Mouse (Mus musculus) myocyte (in vitro differentiated cells): ENCODE data around the gene Wwox. TPM values are rescaled to one million over a fixed set of nuclear protein-coding genes. Genes with fewer than 3 reads are reported as not detected.

Experiments
- H3K27me3 ChIP-seq: one replicate; pipeline ENCODE4 v1.6.1; 2011; ENCODE audit not compliant: control insufficient read depth, insufficient read depth, insufficient read length
- H3K36me3 ChIP-seq: one replicate; pipeline ENCODE4 v1.6.1; 2011; ENCODE audit not compliant: control insufficient read depth, insufficient read depth
- H3K4me2 ChIP-seq: one replicate; pipeline ENCODE4 v1.6.1; 2011; ENCODE audit warnings: low read depth, control low read depth
- H3K4me3 ChIP-seq: one replicate; pipeline ENCODE4 v1.5.1; 2011; ENCODE audit warnings: mild to moderate bottlenecking, control low read depth, moderate library complexity
- H3K79me2 ChIP-seq: one replicate; pipeline ENCODE4 v1.6.1; 2011; ENCODE audit not compliant: control insufficient read depth, insufficient read depth
- H3ac ChIP-seq: one replicate; pipeline ENCODE4 v1.6.1; 2011; ENCODE audit not compliant: control insufficient read depth, insufficient read length
- CEBPB ChIP-seq: IDR thresholded peaks from 2 replicates; pipeline ENCODE4 v1.6.1; 2011; ENCODE audit warnings: mild to moderate bottlenecking, moderate library complexity; ENCODE audit not compliant: poor library complexity, insufficient read depth, severe bottlenecking
- E2F4 ChIP-seq: IDR thresholded peaks from one replicate; pipeline ENCODE4 v1.6.1; 2011; ENCODE audit warnings: mild to moderate bottlenecking, control low read depth, moderate library complexity; ENCODE audit not compliant: insufficient read depth
- MAX ChIP-seq: IDR thresholded peaks from one replicate; pipeline ENCODE4 v1.6.1; 2011; ENCODE audit warnings: low read depth, mild to moderate bottlenecking, control low read depth
- MYOD1 ChIP-seq, 3 experiments: IDR thresholded peaks; one replicate each; pipeline ENCODE4 v1.6.1; 2011; ENCODE audit warnings: control low read depth in 2 of 3, low read depth in 2 of 3, mild to moderate bottlenecking in 2 of 3, moderate library complexity in 1 of 3; ENCODE audit not compliant: insufficient read length in 2 of 3, control insufficient read depth in 1 of 3
- MYOG ChIP-seq, 3 experiments: IDR thresholded peaks; one replicate each; pipeline ENCODE4 v1.6.1; 2011; ENCODE audit warnings: control low read depth in 2 of 3, low read depth in 2 of 3, mild to moderate bottlenecking in 2 of 3; ENCODE audit not compliant: insufficient read length in 2 of 3, control insufficient read depth in 1 of 3, insufficient read depth in 1 of 3
- POLR2A ChIP-seq: IDR thresholded peaks from one replicate; pipeline ENCODE4 v1.6.1; 2011; ENCODE audit warnings: low read depth, mild to moderate bottlenecking, control low read depth, moderate library complexity; ENCODE audit not compliant: insufficient read length
- POLR2AphosphoS2 ChIP-seq: IDR thresholded peaks from one replicate; pipeline ENCODE4 v1.6.1; 2011; ENCODE audit warnings: low read depth, control low read depth; ENCODE audit not compliant: insufficient read length
- REST ChIP-seq: IDR thresholded peaks from one replicate; pipeline ENCODE4 v1.6.1; 2011; ENCODE audit warnings: mild to moderate bottlenecking, control low read depth, moderate library complexity; ENCODE audit not compliant: insufficient read depth, insufficient read length
- SRF ChIP-seq: IDR thresholded peaks from one replicate; pipeline ENCODE4 v1.6.1; 2011; ENCODE audit warnings: low read depth; ENCODE audit not compliant: control insufficient read depth, insufficient read length
- TCF12 ChIP-seq: IDR thresholded peaks from one replicate; pipeline ENCODE4 v1.6.1; 2011; ENCODE audit warnings: mild to moderate bottlenecking, control low read depth; ENCODE audit not compliant: poor library complexity, insufficient read depth, severe bottlenecking
- TCF3 ChIP-seq: IDR thresholded peaks from one replicate; pipeline ENCODE4 v1.6.1; 2011; ENCODE audit warnings: low read depth, control low read depth; ENCODE audit not compliant: insufficient read length
- USF1 ChIP-seq: IDR thresholded peaks from one replicate; pipeline ENCODE4 v1.6.1; 2011; ENCODE audit warnings: low read depth, mild to moderate bottlenecking, control low read depth, moderate library complexity
- polyA plus RNA-seq: library from polyadenylated mRNA; unstranded; fragments of >200 nt; fragmentation: generic; extraction: Trizol; gene quantifications from one replicate; pipeline ENCODE4 v1.2.1, GENCODE M21; 2012; ENCODE audit warnings: missing spikeins

Gene Wwox
- polyA plus RNA-seq, 1 experiment, result 8.6 TPM

GRCm38 (mm10) chr8:114682166-114682565 lies 242.7 kb downstream of the Wwox start:
- Histone ChIP-seq H3K27me3 (no peaks in the 10 kb centered on the region), H3K79me2 (no peaks in the 10 kb centered on the region), H3K36me3 (no peaks in the 10 kb centered on the region), H3K4me3 (no peak overlapping the region), H3K4me2 (no peak overlapping the region), H3ac (no peak overlapping the region)
- TF ChIP-seq SRF, result no peak
- no peak for TF ChIP-seq CEBPB
- TF ChIP-seq REST, result no peak
- TF ChIP-seq MAX, result no peak
- no peak for TF ChIP-seq POLR2AphosphoS2
- TF ChIP-seq USF1, result no peak
- TF ChIP-seq POLR2A, result no peak
- no peak for TF ChIP-seq TCF3
- no peak for TF ChIP-seq MYOG (IDR thresholded peaks at IDR 0.05; ENCODE audit: control insufficient read depth in 1 of 3, insufficient read depth in 1 of 3, insufficient read length in 2 of 3, low read depth in 2 of 3)
- no peak for TF ChIP-seq E2F4
- no peak for TF ChIP-seq TCF12
- TF ChIP-seq MYOD1 (IDR thresholded peaks at IDR 0.05; ENCODE audit: control insufficient read depth in 1 of 3, insufficient read length in 2 of 3, low read depth in 2 of 3), result no peak

- H3K4me3 ChIP-seq, result no peak overlapping the region
- TF ChIP-seq E2F4, result no peak
- TF ChIP-seq SRF, result no peak
- no peak for TF ChIP-seq MYOG (IDR thresholded peaks at IDR 0.05; ENCODE audit: control insufficient read depth in 1 of 3, insufficient read depth in 1 of 3, insufficient read length in 2 of 3, low read depth in 2 of 3)
- no peak for TF ChIP-seq TCF12
- no peak for TF ChIP-seq USF1
- TF ChIP-seq REST, result no peak
- no peak for TF ChIP-seq POLR2AphosphoS2
Measured at GRCm38 (mm10) chr8:114684046-114684702, 244.7 kb downstream of the Wwox start.

GRCm38 (mm10) chr8:114686462-114686861 lies 247.0 kb downstream of the Wwox start:
- Histone ChIP-seq H3K27me3 (no peaks in the 10 kb centered on the region), H3K4me2 (no peak overlapping the region), H3K4me3 (no peak overlapping the region), H3K79me2 (no peaks in the 10 kb centered on the region), H3K36me3 (no peaks in the 10 kb centered on the region), H3ac (no peak overlapping the region)
- TF ChIP-seq USF1 (no peak), MYOG (IDR thresholded peaks at IDR 0.05; ENCODE audit: control insufficient read depth in 1 of 3, insufficient read depth in 1 of 3, insufficient read length in 2 of 3, low read depth in 2 of 3) (no peak), CEBPB (no peak), POLR2AphosphoS2 (no peak), MAX (no peak), E2F4 (no peak), MYOD1 (IDR thresholded peaks at IDR 0.05; ENCODE audit: control insufficient read depth in 1 of 3, insufficient read length in 2 of 3, low read depth in 2 of 3) (no peak), TCF3 (no peak), TCF12 (no peak), POLR2A (no peak), SRF (no peak)

More at GRCm38 (mm10) chr8:114684046-114684702, 244.7 kb downstream of the Wwox start:
- Histone ChIP-seq H3K79me2 (no peaks in the 10 kb centered on the region), H3K36me3 (no peaks in the 10 kb centered on the region), H3K4me2 (no peak overlapping the region), H3ac (no peak overlapping the region), H3K27me3 (no peaks in the 10 kb centered on the region)

- H3K4me3 ChIP-seq, result no peak overlapping the region
- H3K27me3 ChIP-seq, result no peaks in the 10 kb centered on the region
- H3K4me2 ChIP-seq, result no peak overlapping the region
- no peaks in the 10 kb centered on the region for H3K36me3 ChIP-seq
- no peak overlapping the region for H3ac ChIP-seq
- no peak for TF ChIP-seq MYOG (IDR thresholded peaks at IDR 0.05; ENCODE audit: control insufficient read depth in 1 of 3, insufficient read depth in 1 of 3, insufficient read length in 2 of 3, low read depth in 2 of 3)
- TF ChIP-seq CEBPB, result no peak
- TF ChIP-seq POLR2A, result no peak
- no peak for TF ChIP-seq TCF3
- no peak for TF ChIP-seq USF1
- no peak for TF ChIP-seq MYOD1 (IDR thresholded peaks at IDR 0.05; ENCODE audit: control insufficient read depth in 1 of 3, insufficient read length in 2 of 3, low read depth in 2 of 3)
- no peak for TF ChIP-seq TCF12
- TF ChIP-seq REST, result no peak
- TF ChIP-seq SRF, result no peak
- TF ChIP-seq MAX, result no peak
- TF ChIP-seq POLR2AphosphoS2, result no peak
- TF ChIP-seq E2F4, result no peak
- no peaks in the 10 kb centered on the region for H3K79me2 ChIP-seq
Measured at GRCm38 (mm10) chr8:114688732-114689131, 249.3 kb downstream of the Wwox start.

- Histone ChIP-seq H3K4me3 (no peak overlapping the region), H3K79me2 (no peaks in the 10 kb centered on the region)
- TF ChIP-seq POLR2A, result no peak
- TF ChIP-seq POLR2AphosphoS2, result no peak
- no peak for TF ChIP-seq TCF12
- TF ChIP-seq USF1, result no peak
- TF ChIP-seq MYOG (IDR thresholded peaks at IDR 0.05; ENCODE audit: control insufficient read depth in 1 of 3, insufficient read depth in 1 of 3, insufficient read length in 2 of 3, low read depth in 2 of 3), result no peak
- TF ChIP-seq MYOD1 (IDR thresholded peaks at IDR 0.05; ENCODE audit: control insufficient read depth in 1 of 3, insufficient read length in 2 of 3, low read depth in 2 of 3), result no peak
- no peak for TF ChIP-seq E2F4
- no peak for TF ChIP-seq MAX
- no peak for TF ChIP-seq CEBPB
Measured at GRCm38 (mm10) chr8:114694566-114695198, 255.2 kb downstream of the Wwox start.

More at GRCm38 (mm10) chr8:114694566-114695198, 255.2 kb downstream of the Wwox start:
- no peak overlapping the region for H3ac ChIP-seq
- H3K27me3 ChIP-seq, result no peaks in the 10 kb centered on the region
- no peak overlapping the region for H3K4me2 ChIP-seq
- H3K36me3 ChIP-seq, result no peaks in the 10 kb centered on the region
